Comparison of ENCODE assay signal across 9 mouse cellular contexts in genomic region chr14:61161367-61162334, GRCm38 (mm10). TPM values are rescaled to one million over a fixed set of nuclear protein-coding genes. Genes with fewer than 3 reads are reported as not detected.
DNase-seq lines count a peak whose midpoint lies in the region; ATAC-seq and TF ChIP-seq lines count a peak whose summit lies in the region.
"Had no signal": no experiment of that assay in that cellular context is flagged by ENCODE, and none has a peak within 500 bp of the region (broad histone marks: within the 10 kb centered on the region; RNA-seq: fewer than 3 reads in every experiment).

No protein-coding gene starts in this region.

- peaks cover 3% of the 10 kb centered on the region; the same call in 1 of the 2 replicates for H3K4me1 ChIP-seq in lung, embryonic 14.5 days (ENCODE audit: insufficient read depth)
- peaks cover 16% of the 10 kb centered on the region for H3K4me1 ChIP-seq in heart, embryonic 11.5 days (ENCODE audit: control insufficient read depth, insufficient read depth, low read length)
- H3K4me1 ChIP-seq in olfactory bulb, adult 2 months (ENCODE audit: control insufficient read depth, insufficient read depth, low read length) = peaks cover 8% of the 10 kb centered on the region

- no peak for DNase-seq in cerebellum, postnatal 10 days
- DNase-seq in lung, embryonic 14.5 days = peak; percentile 33
- no peak for DNase-seq in lung, postnatal 25 days (ENCODE audit: low spot score)
- no peak for DNase-seq in spleen, adult 12 weeks (ENCODE audit: low spot score)
- no peak for DNase-seq in urinary bladder, adult 2 months (ENCODE audit: low spot score)
- DNase-seq: lung, postnatal 10 days had no signal

- H3K27me3 ChIP-seq in lung, embryonic 14.5 days (ENCODE audit: insufficient read depth, low read length) = no peaks in the 10 kb centered on the region
- H3K27me3 ChIP-seq in heart, embryonic 11.5 days (ENCODE audit: control insufficient read depth, insufficient read depth, low read length) = no peaks in the 10 kb centered on the region

- no peaks in the 10 kb centered on the region for H3K36me3 ChIP-seq in lung, embryonic 14.5 days (ENCODE audit: insufficient read depth)
- H3K36me3 ChIP-seq in heart, embryonic 11.5 days (ENCODE audit: control insufficient read depth, insufficient read depth, low read length) = no peaks in the 10 kb centered on the region

- H3K9me3 ChIP-seq in lung, embryonic 14.5 days (ENCODE audit: low read depth, low read length) = no peaks in the 10 kb centered on the region
- no peaks in the 10 kb centered on the region for H3K9me3 ChIP-seq in heart, embryonic 11.5 days (replicated peaks; ENCODE audit: control insufficient read depth, low read length)

- no peak overlapping the region for H3K9ac ChIP-seq in lung, embryonic 14.5 days
- peak overlapping the region; percentile 40; the same call in 1 of the 2 replicates for H3K9ac ChIP-seq in heart, embryonic 11.5 days (ENCODE audit: low read depth, low read length)

- peak; percentile 42; the same call in 1 of the 2 replicates for ATAC-seq in cerebellum, adult (ENCODE audit: insufficient number of reproducible peaks, low FRiP score, low TSS enrichment)
- ATAC-seq in lung, embryonic 14.5 days (ENCODE audit: insufficient read depth) = no peak; the same call in 1 of the 2 replicates
- ATAC-seq in heart, embryonic 11.5 days (replicated peaks; ENCODE audit: insufficient number of reproducible peaks, low FRiP score, low TSS enrichment) = 0 out of 2 replicates have a peak, but pooled peaks have one; percentile 52

- TF ChIP-seq CTCF in lung, embryonic 14.5 days (IDR thresholded peaks at IDR 0.05; ENCODE audit: low read depth) = no peak
- no peak for TF ChIP-seq CTCF in olfactory bulb, adult 2 months (IDR thresholded peaks at IDR 0.05; ENCODE audit: insufficient read depth, low read depth, low read length)

- H3K27ac ChIP-seq in lung, embryonic 14.5 days (ENCODE audit: low read depth) = peak overlapping the region; percentile 5; the same call in 1 of the 2 replicates
- peak overlapping the region; percentile 90 for H3K27ac ChIP-seq in heart, embryonic 11.5 days (ENCODE audit: low read depth, low read length)
- H3K27ac ChIP-seq in olfactory bulb, adult 2 months (ENCODE audit: insufficient read depth, low read depth, low read length) = peak overlapping the region; percentile 41; the same call in 1 of the 2 replicates

- no peak overlapping the region for H3K4me2 ChIP-seq in lung, embryonic 14.5 days
- H3K4me2 ChIP-seq in heart, embryonic 11.5 days = no peak overlapping the region

- H3K4me3 ChIP-seq in lung, embryonic 14.5 days (ENCODE audit: low read depth, low read length) = no peak overlapping the region
- H3K4me3 ChIP-seq in heart, embryonic 11.5 days (ENCODE audit: low read depth, low read length) = no peak overlapping the region
- H3K4me3 ChIP-seq in olfactory bulb, adult 2 months (ENCODE audit: insufficient read depth, low read depth, low read length) = no peak overlapping the region

- TF ChIP-seq POLR2A in olfactory bulb, adult 2 months (IDR thresholded peaks at IDR 0.05; ENCODE audit: insufficient read depth, low read depth, low read length) = no peak

- 52% methylated on average over 10 of the region's 10 CpGs for WGBS in lung, embryonic 14.5 days
- 52% methylated on average over 10 of the region's 10 CpGs for WGBS in heart, embryonic 11.5 days (ENCODE audit: insufficient replicate concordance)
- WGBS in olfactory bulb, adult 2 months = 50% methylated on average over 10 of the region's 10 CpGs

RNA-seq across cellular contexts. Expression of gene Sacs, which starts 23.4 kb away (rescaled TPM):
- polyA plus RNA-seq in lung, embryonic 14.5 days (2014; fragmentation: Nextera tagmentation; extraction: Ambion mirVana) = 3.6 and 3.8 TPM in 2 replicates
- polyA plus RNA-seq in heart, embryonic 11.5 days (2014; fragmentation: Nextera tagmentation; extraction: Ambion mirVana) = 4.2 and 5.0 TPM in 2 replicates
- 64.4 TPM in 1 of 2 replicates, not detected in the other for polyA plus RNA-seq in olfactory bulb, adult 2 months (2012; ENCODE audit: insufficient read depth, insufficient read length, low replicate concordance, missing spikeins)
- polyA plus RNA-seq in urinary bladder, adult 2 months (2012; rRNA removed) = 5.9 and 6.9 TPM in 2 replicates

Comparison
In these comparisons a context has a peak if more than half of its experiments do, and no peak if none do; other contexts are left out.
1. H3K27ac ChIP-seq: peak in every context shown above with its lines; median percentile 90 in heart, embryonic 11.5 days; 41 in olfactory bulb, adult 2 months; 5 in lung, embryonic 14.5 days.